Mouse (Mus musculus): Measurements from ENCODE around the gene Pdilt. TPM values are rescaled to one million over a fixed set of nuclear protein-coding genes. Genes with fewer than 3 reads are reported as not detected.

Gene Pdilt
- polyA plus RNA-seq, 1 experiment from 2014 or later, result not detected

GRCm38 (mm10) chr7:119534389-119534788, 11.1 kb upstream of the Pdilt start:
- 83% methylated on average over 2 of the region's 2 CpGs for WGBS

GRCm38 (mm10) chr7:119532924-119533323, 9.6 kb upstream of the Pdilt start:
- H3K4me1 ChIP-seq (ENCODE audit: control insufficient read depth, insufficient read depth, low read length), result no peaks in the 10 kb centered on the region
- no peak overlapping the region for H3K4me3 ChIP-seq (ENCODE audit: low read depth, low read length)
- H3K36me3 ChIP-seq (ENCODE audit: control insufficient read depth, insufficient read depth, low read length), result no peaks in the 10 kb centered on the region
- no peaks in the 10 kb centered on the region for H3K27me3 ChIP-seq (replicated peaks; ENCODE audit: control insufficient read depth, insufficient read depth, low read length)
- H3K9ac ChIP-seq (ENCODE audit: low read depth, low read length), result no peak overlapping the region
- no peaks in the 10 kb centered on the region for H3K9me3 ChIP-seq (ENCODE audit: control insufficient read depth, low read length)
- H3K4me2 ChIP-seq (ENCODE audit: low read depth, low read length), result no peak overlapping the region
- WGBS, result 45% methylated on average over 1 of the region's 1 CpGs
- H3K27ac ChIP-seq (replicated peaks; ENCODE audit: low read depth, low read length), result no peak overlapping the region
- DNase-seq (ENCODE audit: low spot score) (no peak), ATAC-seq (ENCODE audit: low read depth) (no peak)

More at GRCm38 (mm10) chr7:119534389-119534788, 11.1 kb upstream of the Pdilt start:
- DNase-seq (ENCODE audit: low spot score) (no peak), ATAC-seq (ENCODE audit: low read depth) (no peak)
- H3K9ac ChIP-seq (ENCODE audit: low read depth, low read length), result no peak overlapping the region
- H3K9me3 ChIP-seq (ENCODE audit: control insufficient read depth, low read length), result no peaks in the 10 kb centered on the region
- H3K4me2 ChIP-seq (ENCODE audit: low read depth, low read length), result no peak overlapping the region
- no peaks in the 10 kb centered on the region for H3K4me1 ChIP-seq (ENCODE audit: control insufficient read depth, insufficient read depth, low read length)
- no peak overlapping the region for H3K4me3 ChIP-seq (ENCODE audit: low read depth, low read length)
- H3K27me3 ChIP-seq (replicated peaks; ENCODE audit: control insufficient read depth, insufficient read depth, low read length), result no peaks in the 10 kb centered on the region
- no peak overlapping the region for H3K27ac ChIP-seq (replicated peaks; ENCODE audit: low read depth, low read length)
- no peaks in the 10 kb centered on the region for H3K36me3 ChIP-seq (ENCODE audit: control insufficient read depth, insufficient read depth, low read length)

- 68% methylated on average over 7 of the region's 7 CpGs for WGBS
- H3K9me3 ChIP-seq (ENCODE audit: control insufficient read depth, low read length), result no peaks in the 10 kb centered on the region
- no peak for DNase-seq (ENCODE audit: low spot score)
- H3K27ac ChIP-seq (replicated peaks; ENCODE audit: low read depth, low read length), result no peak overlapping the region
- no peak overlapping the region for H3K4me3 ChIP-seq (ENCODE audit: low read depth, low read length)
- no peaks in the 10 kb centered on the region for H3K4me1 ChIP-seq (ENCODE audit: control insufficient read depth, insufficient read depth, low read length)
- H3K9ac ChIP-seq (ENCODE audit: low read depth, low read length), result no peak overlapping the region
- H3K36me3 ChIP-seq (ENCODE audit: control insufficient read depth, insufficient read depth, low read length), result no peaks in the 10 kb centered on the region
- ATAC-seq (ENCODE audit: low read depth), result no peak
- H3K4me2 ChIP-seq (ENCODE audit: low read depth, low read length), result no peak overlapping the region
- no peaks in the 10 kb centered on the region for H3K27me3 ChIP-seq (replicated peaks; ENCODE audit: control insufficient read depth, insufficient read depth, low read length)
These were observed 5.3 kb upstream of the Pdilt start for GRCm38 (mm10) chr7:119528617-119529016.

GRCm38 (mm10) chr7:119527548-119527947, 4.3 kb upstream of the Pdilt start:
- DNase-seq (ENCODE audit: low spot score), result no peak
- H3K4me2 ChIP-seq (ENCODE audit: low read depth, low read length), result no peak overlapping the region
- no peaks in the 10 kb centered on the region for H3K4me1 ChIP-seq (ENCODE audit: control insufficient read depth, insufficient read depth, low read length)
- H3K4me3 ChIP-seq (ENCODE audit: low read depth, low read length), result no peak overlapping the region
- no peak overlapping the region for H3K9ac ChIP-seq (ENCODE audit: low read depth, low read length)
- no peak overlapping the region for H3K27ac ChIP-seq (replicated peaks; ENCODE audit: low read depth, low read length)
- ATAC-seq (ENCODE audit: low read depth), result no peak
- H3K9me3 ChIP-seq (ENCODE audit: control insufficient read depth, low read length), result no peaks in the 10 kb centered on the region
- H3K27me3 ChIP-seq (replicated peaks; ENCODE audit: control insufficient read depth, insufficient read depth, low read length), result no peaks in the 10 kb centered on the region
- 66% methylated on average over 2 of the region's 2 CpGs for WGBS
- H3K36me3 ChIP-seq (ENCODE audit: control insufficient read depth, insufficient read depth, low read length), result no peaks in the 10 kb centered on the region

GRCm38 (mm10) chr7:119527135-119527534, 3.8 kb upstream of the Pdilt start:
- Histone ChIP-seq H3K36me3 (ENCODE audit: control insufficient read depth, insufficient read depth, low read length) (no peaks in the 10 kb centered on the region), H3K4me3 (ENCODE audit: low read depth, low read length) (no peak overlapping the region), H3K4me1 (ENCODE audit: control insufficient read depth, insufficient read depth, low read length) (no peaks in the 10 kb centered on the region), H3K27me3 (replicated peaks; ENCODE audit: control insufficient read depth, insufficient read depth, low read length) (no peaks in the 10 kb centered on the region), H3K9me3 (ENCODE audit: control insufficient read depth, low read length) (no peaks in the 10 kb centered on the region), H3K27ac (replicated peaks; ENCODE audit: low read depth, low read length) (no peak overlapping the region), H3K4me2 (ENCODE audit: low read depth, low read length) (no peak overlapping the region), H3K9ac (ENCODE audit: low read depth, low read length) (no peak overlapping the region)
- ATAC-seq (ENCODE audit: low read depth) (no peak), DNase-seq (ENCODE audit: low spot score) (no peak)
- WGBS, result 100% methylated on average over 1 of the region's 1 CpGs

GRCm38 (mm10) chr7:119526486-119526885, 3.2 kb upstream of the Pdilt start:
- Histone ChIP-seq H3K4me3 (ENCODE audit: low read depth, low read length) (no peak overlapping the region), H3K9me3 (ENCODE audit: control insufficient read depth, low read length) (no peaks in the 10 kb centered on the region), H3K9ac (ENCODE audit: low read depth, low read length) (no peak overlapping the region), H3K36me3 (ENCODE audit: control insufficient read depth, insufficient read depth, low read length) (no peaks in the 10 kb centered on the region), H3K27me3 (replicated peaks; ENCODE audit: control insufficient read depth, insufficient read depth, low read length) (no peaks in the 10 kb centered on the region), H3K4me2 (ENCODE audit: low read depth, low read length) (no peak overlapping the region), H3K4me1 (ENCODE audit: control insufficient read depth, insufficient read depth, low read length) (no peaks in the 10 kb centered on the region), H3K27ac (replicated peaks; ENCODE audit: low read depth, low read length) (no peak overlapping the region)
- 67% methylated on average over 13 of the region's 13 CpGs for WGBS
- no peak for ATAC-seq (ENCODE audit: low read depth)
- DNase-seq (ENCODE audit: low spot score), result no peak

- Histone ChIP-seq H3K9ac (ENCODE audit: low read depth, low read length) (no peak overlapping the region), H3K4me3 (ENCODE audit: low read depth, low read length) (no peak overlapping the region), H3K4me2 (ENCODE audit: low read depth, low read length) (no peak overlapping the region), H3K4me1 (ENCODE audit: control insufficient read depth, insufficient read depth, low read length) (no peaks in the 10 kb centered on the region), H3K27ac (replicated peaks; ENCODE audit: low read depth, low read length) (no peak overlapping the region), H3K27me3 (replicated peaks; ENCODE audit: control insufficient read depth, insufficient read depth, low read length) (no peaks in the 10 kb centered on the region), H3K36me3 (ENCODE audit: control insufficient read depth, insufficient read depth, low read length) (no peaks in the 10 kb centered on the region), H3K9me3 (ENCODE audit: control insufficient read depth, low read length) (no peaks in the 10 kb centered on the region)
- DNase-seq (ENCODE audit: low spot score) (no peak), ATAC-seq (ENCODE audit: low read depth) (no peak)
- WGBS, result 15% methylated on average over 2 of the region's 2 CpGs
These were observed 2.6 kb upstream of the Pdilt start for GRCm38 (mm10) chr7:119525881-119526281.

GRCm38 (mm10) chr7:119522385-119522784, 904 bp downstream of the Pdilt start:
- Histone ChIP-seq H3K4me1 (ENCODE audit: control insufficient read depth, insufficient read depth, low read length) (no peaks in the 10 kb centered on the region), H3K4me3 (ENCODE audit: low read depth, low read length) (no peak overlapping the region), H3K4me2 (ENCODE audit: low read depth, low read length) (no peak overlapping the region), H3K27me3 (replicated peaks; ENCODE audit: control insufficient read depth, insufficient read depth, low read length) (no peaks in the 10 kb centered on the region), H3K27ac (replicated peaks; ENCODE audit: low read depth, low read length) (no peak overlapping the region), H3K9ac (ENCODE audit: low read depth, low read length) (no peak overlapping the region), H3K9me3 (ENCODE audit: control insufficient read depth, low read length) (no peaks in the 10 kb centered on the region), H3K36me3 (ENCODE audit: control insufficient read depth, insufficient read depth, low read length) (no peaks in the 10 kb centered on the region)
- ATAC-seq (ENCODE audit: low read depth) (no peak), DNase-seq (ENCODE audit: low spot score) (no peak)
- WGBS, result 67% methylated on average over 1 of the region's 1 CpGs

- no peak for DNase-seq (ENCODE audit: low spot score)
These were observed 1.5 kb downstream of the Pdilt start for GRCm38 (mm10) chr7:119521816-119522215.

More at GRCm38 (mm10) chr7:119521816-119522215, 1.5 kb downstream of the Pdilt start:
- H3K4me2 ChIP-seq (ENCODE audit: low read depth, low read length), result no peak overlapping the region
- WGBS, result 61% methylated on average over 3 of the region's 3 CpGs
- H3K27me3 ChIP-seq (replicated peaks; ENCODE audit: control insufficient read depth, insufficient read depth, low read length), result no peaks in the 10 kb centered on the region
- no peaks in the 10 kb centered on the region for H3K36me3 ChIP-seq (ENCODE audit: control insufficient read depth, insufficient read depth, low read length)
- no peaks in the 10 kb centered on the region for H3K9me3 ChIP-seq (ENCODE audit: control insufficient read depth, low read length)
- no peak overlapping the region for H3K4me3 ChIP-seq (ENCODE audit: low read depth, low read length)
- H3K27ac ChIP-seq (replicated peaks; ENCODE audit: low read depth, low read length), result no peak overlapping the region
- H3K9ac ChIP-seq (ENCODE audit: low read depth, low read length), result no peak overlapping the region
- ATAC-seq (ENCODE audit: low read depth), result no peak
- no peaks in the 10 kb centered on the region for H3K4me1 ChIP-seq (ENCODE audit: control insufficient read depth, insufficient read depth, low read length)

Data from embryonic facial prominence, embryonic 14.5 days (tissue).